Mouse (Mus musculus) heart, postnatal 4 days (tissue): ENCODE measurements at regions not wholly inside any gene's neighbourhood (a gene's known extent, or its start where the extent isn't known, plus 50 kb on each side); places are given as distances from the start of the nearest gene placed in this dataset.
A peak's percentile ranks its signal among the peaks of the same experiment; 100 is the strongest.

Source experiments
- DNase-seq: peaks from one replicate; pipeline ENCODE4 v3.0.0; 2021

- no peak for DNase-seq
These were observed 66.2 kb downstream of the Isl1 start for GRCm38 (mm10) chr13:116243272-116243784.

DNA sequence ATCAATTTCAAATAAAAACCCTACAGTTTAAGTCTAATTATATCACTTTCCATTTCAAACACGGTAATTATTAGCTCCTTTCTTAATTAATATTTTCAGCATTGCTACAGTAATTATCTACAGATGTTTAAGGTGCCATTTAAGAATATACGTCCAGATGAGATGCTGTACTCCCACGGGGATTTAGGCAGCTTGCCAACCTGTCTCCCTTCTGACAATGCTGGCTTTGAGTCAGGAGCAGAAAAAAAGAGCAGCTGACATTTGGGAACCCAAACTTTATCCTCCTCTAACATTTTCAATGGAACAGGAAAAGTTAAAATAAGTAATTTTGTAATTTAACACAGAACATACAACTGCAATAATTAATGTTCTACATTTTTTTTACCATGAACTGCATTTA is 94.4 kb downstream of the Isl1 start:
- no peak for DNase-seq

GRCm38 (mm10) chr13:116213843-116214829 is 95.4 kb downstream of the Isl1 start:
- no peak for DNase-seq

DNA sequence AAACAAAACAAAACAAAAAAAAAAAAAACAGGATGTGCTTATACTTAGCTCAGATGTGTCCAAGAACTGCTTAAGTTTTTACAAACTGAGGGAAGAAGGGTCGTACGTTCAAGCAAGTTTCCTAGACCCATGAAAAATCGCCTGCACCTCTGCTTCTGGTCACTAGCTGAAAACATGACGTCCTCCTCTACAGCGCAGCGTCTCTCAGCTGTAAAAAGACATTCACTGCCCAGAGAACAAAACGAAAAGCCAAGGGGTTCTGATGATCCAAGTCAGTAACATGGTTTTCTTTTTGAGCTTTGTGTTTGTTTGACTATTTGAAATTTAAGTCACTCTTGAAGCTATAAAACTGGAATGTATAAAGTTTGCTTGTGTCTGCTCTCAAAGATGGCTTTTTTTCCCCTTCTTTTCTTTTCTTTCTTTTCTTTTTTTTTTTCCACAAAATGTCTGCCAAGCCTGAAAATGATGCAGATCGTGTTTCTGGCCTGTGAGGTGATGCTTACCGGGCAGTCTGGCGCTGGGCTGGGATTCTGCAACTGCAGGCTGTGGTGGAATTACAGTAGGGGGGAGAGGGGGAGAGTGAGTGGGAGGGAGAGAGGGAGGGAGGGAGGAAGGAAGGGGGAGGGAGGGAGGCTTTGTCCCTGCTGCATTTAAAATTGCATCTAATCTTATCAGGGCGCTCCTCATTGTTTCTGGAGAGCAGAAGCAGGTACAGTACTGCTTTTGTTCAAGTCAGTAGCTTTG is 108.1 kb downstream of the Isl1 start:
- peak; percentile 4 for DNase-seq

- DNase-seq: no peak
These were observed 122.4 kb downstream of the Isl1 start for GRCm38 (mm10) chr13:116187059-116187458.

- DNase-seq: no peak
These were observed 131.7 kb downstream of the Isl1 start for GRCm38 (mm10) chr13:116177781-116178180.

- DNase-seq: no peak
These were observed 134.5 kb downstream of the Isl1 start for GRCm38 (mm10) chr13:116174976-116175375.

DNA sequence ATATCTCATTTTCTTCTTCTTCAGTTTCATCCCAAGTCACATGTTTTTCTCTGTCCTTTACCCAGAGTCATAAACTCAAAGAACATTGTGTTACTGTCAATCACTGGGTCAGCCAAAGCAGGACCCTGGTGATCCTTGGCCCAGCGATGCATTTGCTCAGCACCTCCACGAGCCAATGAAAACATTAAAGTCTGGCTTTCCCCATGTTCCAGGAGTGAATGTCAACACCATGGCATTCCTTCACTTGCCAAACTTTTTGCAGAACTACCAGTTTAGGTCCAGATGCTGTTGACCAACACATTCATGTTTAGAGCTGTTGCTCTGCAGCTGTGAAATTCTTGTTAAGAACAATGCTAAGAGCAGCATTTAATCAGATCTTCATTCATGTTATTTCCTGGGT is 135.6 kb downstream of the Isl1 start:
- no peak for DNase-seq

DNA sequence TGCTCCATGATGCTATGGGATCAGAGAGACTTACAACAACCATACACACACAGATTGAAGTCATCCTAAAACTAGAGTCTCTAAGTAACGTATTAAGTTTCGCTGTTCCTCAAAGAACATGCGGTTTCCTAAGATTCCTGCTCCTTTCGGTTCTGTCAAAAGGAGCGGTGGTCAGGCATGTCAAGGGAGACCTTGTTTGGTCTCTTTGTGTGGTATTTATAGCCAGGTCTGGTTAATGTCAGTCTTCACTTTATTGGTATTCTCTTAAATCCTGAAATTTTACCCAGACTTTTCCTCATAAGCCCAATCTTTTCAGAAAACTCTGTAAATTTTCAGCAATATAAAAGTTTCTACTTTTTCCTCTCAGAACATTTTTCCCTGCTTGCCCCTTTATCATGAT is 166.5 kb downstream of the Isl1 start:
- no peak for DNase-seq

DNA sequence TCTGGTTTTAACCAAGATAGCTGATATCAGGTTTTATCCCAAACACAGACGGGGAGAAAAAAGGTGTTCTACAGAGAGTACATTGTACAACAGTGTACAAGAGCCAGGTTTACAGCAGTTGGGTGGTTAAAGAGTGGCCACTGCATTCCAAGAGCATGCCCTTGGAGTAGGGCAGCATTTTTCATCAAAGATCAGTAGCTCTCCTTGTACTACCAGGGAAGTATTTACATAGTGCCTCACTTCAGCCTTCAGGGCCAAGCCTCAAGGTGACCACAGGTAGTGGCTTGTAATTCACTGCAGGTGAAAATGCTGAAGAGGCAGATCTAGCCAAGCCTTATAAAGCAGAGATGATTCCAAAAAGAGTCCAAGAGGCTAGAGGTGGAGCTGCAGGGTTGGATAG is 190.8 kb downstream of the Isl1 start:
- DNase-seq: no peak

DNA sequence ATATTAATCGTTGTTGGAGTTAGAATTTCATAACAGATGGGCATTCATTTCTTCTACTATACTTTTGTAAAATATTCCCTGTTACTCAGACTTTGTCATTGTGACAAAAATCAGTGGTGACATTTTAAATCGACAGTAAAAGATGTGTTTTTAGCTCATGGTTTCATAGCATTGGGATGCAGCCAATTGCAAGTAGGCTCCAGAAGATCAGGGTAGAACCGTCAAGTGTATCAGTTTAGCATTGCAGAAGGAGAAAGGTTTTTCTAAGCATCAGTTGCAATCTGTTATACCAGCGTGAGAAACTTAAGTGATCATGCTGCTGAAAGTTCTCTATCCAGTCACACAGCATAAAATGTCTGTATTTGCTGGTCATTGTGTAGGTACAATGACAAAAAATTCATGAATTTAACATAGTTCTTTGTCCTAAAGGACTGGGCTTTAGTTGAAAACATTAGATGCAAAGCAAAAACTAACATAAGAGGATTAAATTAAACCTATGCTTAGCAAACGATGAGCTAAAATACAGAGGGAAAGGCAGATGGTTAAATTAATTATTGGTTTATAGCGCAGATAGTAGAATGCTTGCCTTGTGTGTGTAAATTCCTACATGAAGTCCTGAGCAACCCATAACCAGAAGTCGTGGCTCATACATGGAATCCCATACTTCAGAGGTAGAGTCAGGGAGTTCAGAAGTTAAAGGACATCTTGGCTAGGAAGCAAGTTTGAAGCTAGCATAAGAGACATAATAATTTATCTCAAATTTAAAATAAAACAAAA is 198.3 kb downstream of the Isl1 start:
- DNase-seq: no peak

DNA sequence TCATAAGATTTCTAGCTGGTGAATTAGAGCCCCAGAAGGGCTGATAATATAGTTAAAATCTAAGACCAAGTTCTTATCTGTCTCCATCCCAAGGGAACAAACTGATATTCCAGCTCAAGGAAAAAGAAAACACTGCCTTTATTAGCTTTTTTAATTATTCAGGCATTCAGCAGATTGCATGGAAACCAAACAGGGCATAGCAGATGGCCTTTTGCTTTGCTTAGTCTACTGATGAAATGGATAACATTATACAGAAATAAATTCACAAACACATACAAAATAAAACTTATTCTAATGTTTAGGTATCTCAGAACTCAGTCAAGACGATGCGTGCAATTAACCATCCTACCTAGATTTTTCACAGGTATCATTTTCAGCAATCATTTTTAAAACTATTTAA is 198.9 kb downstream of the Isl1 start:
- DNase-seq: no peak

DNA sequence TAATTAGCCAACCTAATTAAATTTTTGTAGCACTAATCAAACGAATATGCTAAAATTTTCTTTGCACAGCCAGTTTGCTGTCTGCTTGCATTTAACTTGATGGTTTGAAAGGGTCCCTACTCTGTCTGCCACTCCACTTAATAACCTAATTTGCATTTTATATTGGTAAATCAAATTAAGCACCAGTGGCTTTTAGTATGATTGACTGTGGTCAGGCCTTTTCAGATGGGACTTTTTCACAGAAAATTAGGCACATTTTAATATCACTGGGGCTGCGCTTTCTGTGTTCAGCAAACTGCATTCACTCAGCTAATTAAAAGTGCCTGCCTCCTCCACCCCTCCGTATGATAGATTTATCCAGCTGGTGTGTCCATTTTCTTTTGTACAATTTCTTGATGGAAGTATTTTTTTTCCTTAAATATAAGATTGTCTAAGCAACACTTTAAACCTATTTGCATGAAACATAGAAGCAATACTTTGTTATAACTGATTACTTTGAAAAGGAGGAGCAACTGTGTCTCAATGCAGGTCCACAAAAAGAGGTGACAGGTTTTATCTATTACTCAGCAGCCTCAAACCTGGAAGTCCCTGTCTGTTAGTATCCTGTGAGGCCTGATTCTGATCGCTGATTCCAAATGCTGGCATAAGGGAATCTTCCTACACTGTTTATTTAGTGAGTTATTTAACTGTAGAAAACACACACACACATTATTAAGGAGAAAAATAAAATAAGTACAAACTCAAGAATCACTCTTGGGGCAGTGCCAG is 221.8 kb downstream of the Isl1 start:
- DNase-seq: no peak

DNA sequence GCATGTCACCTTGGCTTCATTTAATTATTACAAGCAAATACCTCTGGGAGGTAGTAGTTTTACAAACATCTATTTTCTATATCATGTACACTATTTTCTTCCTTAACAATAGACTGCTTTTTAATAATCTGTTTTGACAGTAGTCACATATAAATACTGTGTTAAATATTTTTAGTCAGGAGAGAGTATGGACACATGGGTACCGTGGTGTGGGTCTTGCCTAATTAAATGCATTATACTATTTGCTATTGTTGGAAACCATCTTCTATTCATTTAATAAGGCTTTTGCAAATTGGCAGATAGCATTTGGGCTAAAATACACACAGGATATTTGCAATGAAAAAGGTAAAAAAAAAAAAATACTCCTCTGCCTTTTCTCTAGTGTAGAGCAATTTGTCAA is 222.3 kb downstream of the Isl1 start:
- no peak for DNase-seq

- DNase-seq: no peak
These were observed 252.4 kb downstream of the Isl1 start for GRCm38 (mm10) chr13:116056976-116057647.

GRCm38 (mm10) chr13:116056112-116056652 is 253.3 kb downstream of the Isl1 start:
- no peak for DNase-seq

- no peak for DNase-seq
These were observed 273.3 kb downstream of the Isl1 start for GRCm38 (mm10) chr13:116036166-116036565.

DNA sequence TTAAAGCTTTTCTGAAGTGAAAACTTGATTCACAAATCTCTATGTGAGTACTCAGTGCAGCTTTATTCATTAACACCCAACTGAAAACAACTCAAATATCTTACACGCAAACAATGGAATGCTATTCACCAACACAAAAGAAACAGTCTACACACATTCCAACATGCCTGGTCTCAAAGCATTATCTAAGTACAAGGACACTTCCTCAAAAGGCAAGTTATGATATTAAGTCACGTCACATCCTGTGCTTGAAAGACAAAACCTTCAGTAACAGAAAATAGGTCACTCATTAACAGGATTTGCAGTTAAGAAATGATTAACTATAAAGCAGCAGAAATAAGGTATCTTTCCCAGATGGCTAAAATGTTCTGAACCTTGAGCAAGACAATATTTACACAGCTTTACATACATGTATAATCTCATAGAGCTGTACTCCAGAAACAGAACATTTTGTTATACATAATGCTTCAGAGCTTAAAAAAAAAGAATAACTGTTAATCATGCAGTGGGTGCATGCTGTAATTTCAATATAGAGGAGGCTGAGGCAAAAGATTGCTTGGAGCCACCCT is 279.3 kb downstream of the Isl1 start:
- no peak for DNase-seq

- DNase-seq: no peak
These were observed 280.9 kb downstream of the Isl1 start for GRCm38 (mm10) chr13:116028583-116028982.

DNA sequence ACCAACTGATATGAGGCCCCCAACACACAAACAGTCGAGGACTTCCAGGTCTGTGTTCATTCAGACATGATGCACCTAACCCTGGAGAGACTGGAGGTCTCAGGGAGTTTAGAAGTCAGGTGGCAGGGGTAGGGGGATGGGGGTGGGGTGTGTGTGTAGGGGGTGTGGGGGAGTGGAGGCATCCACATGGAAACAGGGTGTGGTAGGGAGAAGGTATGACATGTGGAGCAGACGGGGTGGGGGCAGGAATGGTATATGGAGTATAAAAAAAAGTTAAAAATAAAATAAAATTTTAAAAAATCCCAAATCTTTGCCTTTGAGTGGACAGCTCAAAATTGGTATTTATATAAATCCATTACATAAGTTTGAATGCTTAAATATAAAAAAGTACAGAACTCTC is 282.3 kb downstream of the Isl1 start:
- no peak for DNase-seq

GRCm38 (mm10) chr13:116017886-116018285 is 291.6 kb downstream of the Isl1 start:
- DNase-seq: no peak
